Mouse (Mus musculus) heart, postnatal 0 days (tissue): ENCODE measurements around the gene Lrrc1. TPM values are rescaled to one million over a fixed set of nuclear protein-coding genes. Genes with fewer than 3 reads are reported as not detected.

Experiments
- ATAC-seq: fragments of 200-750 bp; cut with Nextera tagmentation; 2 replicates; pipeline ENCODE4 v1.8.0; 2017; ENCODE audit warnings: low read depth, moderate number of reproducible peaks, moderate library complexity; ENCODE audit not compliant: insufficient read depth
- DNase-seq: peaks from one replicate; pipeline ENCODE4 v3.0.0-alpha.2; 2016; ENCODE audit warnings: low spot score
- H3K27ac ChIP-seq: fragments of 300-500 bp; sonication (generic); 2 replicates; pipeline ENCODE4 v1.5.1; 2014; ENCODE audit warnings: low read depth, mild to moderate bottlenecking
- H3K27me3 ChIP-seq: fragments of 300-500 bp; sonication (generic); 2 replicates; pipeline ENCODE4 v1.6.1; 2014; ENCODE audit warnings: low read length, mixed read lengths; ENCODE audit not compliant: control insufficient read depth, insufficient read depth
- H3K36me3 ChIP-seq: fragments of 300-500 bp; sonication (generic); replicated peaks from 2 replicates; pipeline ENCODE4 v1.6.1; 2014; ENCODE audit warnings: low read length, mixed read lengths; ENCODE audit not compliant: control insufficient read depth, insufficient read depth
- H3K4me1 ChIP-seq: fragments of 300-500 bp; sonication (generic); 2 replicates; pipeline ENCODE4 v1.6.1; 2014; ENCODE audit warnings: antibody characterized with exemption; ENCODE audit not compliant: control insufficient read depth, insufficient read depth
- H3K4me2 ChIP-seq: fragments of 300-500 bp; sonication (generic); 2 replicates; pipeline ENCODE4 v1.6.1; 2014; ENCODE audit warnings: low read depth, mild to moderate bottlenecking, low read length, moderate library complexity
- H3K4me3 ChIP-seq: fragments of 300-500 bp; sonication (generic); 2 replicates; pipeline ENCODE4 v1.5.1; 2014; ENCODE audit warnings: low read depth, low read length
- H3K9ac ChIP-seq: fragments of 300-500 bp; sonication (generic); replicated peaks from 2 replicates; pipeline ENCODE4 v1.6.1; 2014; ENCODE audit warnings: low read depth, low read length, mixed read lengths
- H3K9me3 ChIP-seq: fragments of 300-500 bp; sonication (generic); replicated peaks from 2 replicates; pipeline ENCODE4 v1.6.1; 2016; ENCODE audit warnings: low read length; ENCODE audit not compliant: control insufficient read depth
- CTCF ChIP-seq: IDR thresholded peaks from 2 replicates; pipeline ENCODE4 v1.5.1; 2016; ENCODE audit warnings: antibody characterized with exemption, control low read depth, low read depth
- EP300 ChIP-seq: IDR thresholded peaks from 2 replicates; pipeline ENCODE4 v1.6.1; 2016; ENCODE audit warnings: antibody characterized with exemption, low read depth
- WGBS: fragments of 180-500 bp; shearing (Covaris S2); extraction: QIAGEN DNeasy Blood & Tissue Kit; methylation state at CpG from one replicate; pipeline ENCODE4 v1.1.7; 2014; 5-methylcytosine and 5-hydroxymethylcytosine counted together
- polyA plus RNA-seq: library from polyadenylated mRNA; unstranded; fragments of >200 nt; fragmentation: Nextera tagmentation; extraction: Ambion mirVana; gene quantifications from 2 replicates; pipeline ENCODE4 v1.2.1, GENCODE M21; 2015
- total RNA-seq: library from RNA; depleted of rRNA; stranded (reverse); fragments of >200 nt; gene quantifications from 2 replicates; pipeline ENCODE4 v1.2.3, GENCODE M21; 2014; ENCODE audit warnings: low replicate concordance

Gene Lrrc1
- total and polyA plus RNA-seq, 2 experiments from 2014 or later: 17.7 to 43.8 TPM

DNA sequence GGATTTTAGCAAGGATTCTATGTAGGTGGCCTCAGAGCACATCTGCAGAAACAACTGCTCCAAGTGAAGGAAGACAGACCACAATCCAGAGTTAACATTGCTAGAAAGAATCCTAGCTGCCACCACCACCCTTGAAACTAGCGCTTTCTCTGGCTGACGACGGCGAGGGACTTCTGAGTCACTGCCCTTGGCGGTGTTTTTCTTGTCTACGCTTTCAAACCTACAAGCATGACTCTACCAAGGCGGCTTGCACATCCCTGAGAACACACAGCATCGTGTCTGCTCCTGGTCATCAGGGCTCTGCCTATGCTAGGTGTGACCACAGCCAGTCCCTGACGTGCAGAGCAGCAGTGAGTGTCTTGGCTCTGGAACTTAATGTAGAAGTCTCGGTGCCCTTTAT is 59.9 kb downstream of the Lrrc1 start:
- TF ChIP-seq EP300: no peak
- no peak for TF ChIP-seq CTCF
- WGBS: 92% methylated on average over 10 of the region's 10 CpGs
- no peak overlapping the region for H3K4me2 ChIP-seq
- H3K27ac ChIP-seq: no peak overlapping the region
- ATAC-seq: no peak
- no peaks in the 10 kb centered on the region for H3K9me3 ChIP-seq
- peaks cover 24% of the 10 kb centered on the region for H3K4me1 ChIP-seq
- H3K27me3 ChIP-seq: no peaks in the 10 kb centered on the region
- no peak overlapping the region for H3K9ac ChIP-seq
- no peak for DNase-seq
- H3K36me3 ChIP-seq: no peaks in the 10 kb centered on the region
- no peak overlapping the region for H3K4me3 ChIP-seq

DNA sequence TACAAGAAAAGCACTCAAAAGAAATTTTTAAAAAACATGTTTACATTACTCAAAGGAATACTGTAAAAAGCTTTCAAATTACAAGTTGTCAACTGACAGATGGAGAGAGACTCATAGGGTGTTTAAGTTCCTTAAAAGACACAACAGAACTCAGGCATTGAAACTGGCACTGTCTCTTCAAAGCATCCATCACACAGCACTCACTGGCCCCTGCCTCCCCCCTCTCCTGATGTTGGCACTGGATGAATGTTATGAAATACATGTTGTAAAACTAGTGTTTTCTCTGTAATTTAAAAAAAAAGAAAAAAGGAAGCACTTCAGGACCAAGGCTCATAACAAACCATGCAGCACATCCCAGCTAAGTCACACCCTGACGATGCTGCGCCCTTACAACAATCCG is 61.1 kb downstream of the Lrrc1 start:
- no peaks in the 10 kb centered on the region for H3K36me3 ChIP-seq
- ATAC-seq (no peak), DNase-seq (no peak)
- H3K9ac ChIP-seq: no peak overlapping the region
- H3K4me3 ChIP-seq: no peak overlapping the region
- TF ChIP-seq EP300 (no peak), CTCF (no peak)
- H3K27me3 ChIP-seq: no peaks in the 10 kb centered on the region
- peaks cover 24% of the 10 kb centered on the region for H3K4me1 ChIP-seq
- no peak overlapping the region for H3K27ac ChIP-seq
- 94% methylated on average over 3 of the region's 3 CpGs for WGBS
- H3K4me2 ChIP-seq: no peak overlapping the region
- no peaks in the 10 kb centered on the region for H3K9me3 ChIP-seq

DNA sequence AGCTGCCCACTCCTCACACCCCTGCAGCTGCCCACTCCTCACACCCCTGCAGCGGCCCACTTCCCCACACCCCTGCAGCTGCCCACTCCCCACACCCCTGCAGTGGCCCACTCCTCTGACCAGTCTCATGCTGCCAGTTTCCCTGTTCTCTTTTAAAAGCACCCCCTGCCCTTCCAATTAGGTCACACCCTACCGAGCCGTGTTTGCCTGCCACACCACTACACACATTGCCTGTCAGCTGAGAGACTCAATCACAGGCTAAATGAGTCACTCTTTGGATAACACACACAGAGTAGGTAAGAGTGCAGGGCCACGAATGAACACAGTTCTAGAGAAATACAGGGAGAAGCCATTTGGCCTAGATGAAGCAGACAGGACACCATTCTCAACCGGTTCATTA is 62.4 kb downstream of the Lrrc1 start:
- no peak for TF ChIP-seq CTCF
- no peak for TF ChIP-seq EP300
- 43% methylated on average over 5 of the region's 5 CpGs for WGBS
- Histone ChIP-seq H3K36me3 (no peaks in the 10 kb centered on the region), H3K9me3 (no peaks in the 10 kb centered on the region), H3K27me3 (no peaks in the 10 kb centered on the region), H3K27ac (peak overlapping the region; percentile 74), H3K4me3 (no peak overlapping the region), H3K4me1 (peaks cover 30% of the 10 kb centered on the region), H3K9ac (no peak overlapping the region; the same call in 1 of the 2 replicates), H3K4me2 (no peak overlapping the region)
- ATAC-seq (peak; percentile 85), DNase-seq (peak; percentile 76)

DNA sequence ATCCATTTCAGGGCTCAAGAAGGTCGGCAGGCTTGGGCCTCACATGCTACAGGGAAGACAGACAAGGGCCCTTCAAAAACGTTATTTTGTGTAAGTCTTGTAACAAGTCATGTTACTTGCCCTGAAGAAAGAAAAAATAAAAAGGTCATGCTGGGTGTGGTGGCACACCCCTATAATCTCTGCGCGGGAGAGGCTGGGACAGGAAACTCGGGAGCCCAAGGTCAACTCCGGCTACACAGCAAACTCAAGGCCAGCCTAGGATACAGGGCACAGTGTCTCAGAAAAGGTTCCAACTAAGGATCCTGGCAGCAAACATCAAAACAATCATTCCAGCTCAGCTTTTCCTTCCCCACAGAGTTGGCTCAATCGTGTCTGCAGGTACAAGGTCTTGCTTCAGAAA is 63.3 kb downstream of the Lrrc1 start:
- no peak overlapping the region for H3K4me3 ChIP-seq
- 25% methylated on average over 7 of the region's 7 CpGs for WGBS
- no peak for DNase-seq
- H3K4me2 ChIP-seq: no peak overlapping the region
- peak overlapping the region; percentile 54 for H3K27ac ChIP-seq
- TF ChIP-seq CTCF: no peak
- no peak for TF ChIP-seq EP300
- H3K9ac ChIP-seq: no peak overlapping the region
- peak; percentile 59 for ATAC-seq
- H3K27me3 ChIP-seq: no peaks in the 10 kb centered on the region
- H3K9me3 ChIP-seq: no peaks in the 10 kb centered on the region
- H3K4me1 ChIP-seq: peaks cover 34% of the 10 kb centered on the region
- no peaks in the 10 kb centered on the region for H3K36me3 ChIP-seq

DNA sequence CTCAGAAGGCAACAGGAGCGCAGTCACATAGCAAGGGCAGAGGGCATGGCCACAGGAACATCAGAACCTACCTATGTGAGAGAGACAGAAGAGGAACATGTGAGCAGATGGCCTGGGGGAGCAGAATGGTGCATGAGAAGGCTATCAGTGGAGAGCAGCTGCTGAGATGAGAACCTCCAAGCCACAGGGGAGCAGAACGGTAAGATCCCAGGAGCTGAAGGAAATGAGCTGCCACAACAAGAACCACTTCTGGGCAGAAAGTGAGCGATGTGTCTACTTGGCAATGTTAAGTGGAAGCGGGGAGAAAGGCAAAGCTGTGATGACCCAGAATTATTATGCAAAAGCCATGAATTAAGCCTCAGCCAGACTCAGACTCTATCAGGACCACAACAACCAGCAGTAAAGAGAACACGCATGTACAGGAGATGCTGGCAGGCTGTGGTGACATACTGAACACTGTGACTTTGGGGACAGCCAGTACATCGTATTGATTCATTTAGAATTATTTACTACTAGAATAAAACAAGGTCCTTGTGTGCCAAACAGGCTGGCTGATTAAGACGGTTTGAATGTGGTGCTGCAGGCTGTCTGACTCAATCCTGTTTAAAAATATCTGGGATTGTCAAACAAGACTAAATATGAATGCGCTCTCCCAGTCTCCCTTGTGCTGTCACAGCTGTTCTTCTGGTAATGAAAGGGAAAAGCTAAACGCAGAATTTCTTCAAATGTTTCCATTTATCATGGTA is 63.9 kb downstream of the Lrrc1 start:
- Histone ChIP-seq H3K9me3 (no peaks in the 10 kb centered on the region), H3K27ac (peak overlapping the region; percentile 54), H3K4me3 (no peak overlapping the region), H3K4me1 (peaks cover 37% of the 10 kb centered on the region), H3K27me3 (no peaks in the 10 kb centered on the region), H3K36me3 (no peaks in the 10 kb centered on the region), H3K4me2 (no peak overlapping the region), H3K9ac (no peak overlapping the region)
- ATAC-seq (no peak), DNase-seq (no peak)
- 65% methylated on average over 9 of the region's 9 CpGs for WGBS
- TF ChIP-seq EP300: no peak
- no peak for TF ChIP-seq CTCF

DNA sequence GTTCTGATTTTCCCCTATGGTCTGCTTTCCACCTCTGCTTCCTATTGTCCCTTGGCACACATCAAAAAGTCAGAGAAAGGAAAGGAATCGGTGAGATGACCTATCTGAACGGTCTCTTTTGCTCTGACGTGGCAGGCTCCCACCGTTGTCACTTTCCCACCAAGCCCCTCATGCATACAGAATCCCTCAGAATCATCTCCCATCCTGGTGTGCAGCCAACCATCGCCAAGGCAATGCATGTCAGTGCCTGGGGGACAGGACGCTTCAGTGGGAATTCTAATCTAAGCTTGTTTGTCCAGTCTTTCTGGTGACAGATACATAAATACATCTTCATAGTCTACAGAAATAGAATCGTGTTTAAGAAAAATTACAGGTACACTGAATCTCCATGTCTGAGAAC is 64.7 kb downstream of the Lrrc1 start:
- H3K4me2 ChIP-seq: no peak overlapping the region
- TF ChIP-seq EP300 (no peak), CTCF (no peak)
- H3K36me3 ChIP-seq: no peaks in the 10 kb centered on the region
- no peaks in the 10 kb centered on the region for H3K9me3 ChIP-seq
- H3K4me3 ChIP-seq: no peak overlapping the region
- ATAC-seq (no peak), DNase-seq (no peak)
- H3K27me3 ChIP-seq: no peaks in the 10 kb centered on the region
- no peak overlapping the region for H3K9ac ChIP-seq
- WGBS: 72% methylated on average over 7 of the region's 7 CpGs
- no peak overlapping the region for H3K27ac ChIP-seq
- H3K4me1 ChIP-seq: peaks cover 37% of the 10 kb centered on the region
